Mouse (Mus musculus): ENCODE measurements at regions not wholly inside any gene's neighbourhood (a gene's known extent, or its start where the extent isn't known, plus 50 kb on each side); places are given as distances from the start of the nearest gene placed in this dataset.
"Not testable (repeated sequence)": the region's sequence is repeated elsewhere in the genome, so short reads cannot be mapped to it uniquely, and the experiment has no call there.

GRCm38 (mm10) chr1:128535537-128536150 is 56.4 kb downstream of the Cxcr4 start:
- no peak for DNase-seq (ENCODE audit: low spot score in 2 of 2)

GRCm38 (mm10) chr1:128532632-128533031 is 59.5 kb downstream of the Cxcr4 start:
- peak in 1 of 2 experiments; percentile 10 for DNase-seq (ENCODE audit: low spot score in 2 of 2)

- no peak for DNase-seq (ENCODE audit: low spot score in 2 of 2)
These were observed 62.1 kb downstream of the Cxcr4 start for GRCm38 (mm10) chr1:128529808-128530545.

- no peak for DNase-seq (ENCODE audit: low spot score in 2 of 2)
These were observed 72.9 kb downstream of the Cxcr4 start for GRCm38 (mm10) chr1:128519234-128519633.

GRCm38 (mm10) chr1:128518514-128518913 is 73.6 kb downstream of the Cxcr4 start:
- no peak for DNase-seq (ENCODE audit: low spot score in 2 of 2)

- no peak for DNase-seq (ENCODE audit: low spot score in 2 of 2)
These were observed 74.7 kb downstream of the Cxcr4 start for GRCm38 (mm10) chr1:128517351-128517750.

GRCm38 (mm10) chr1:128514327-128514726 is 77.8 kb downstream of the Cxcr4 start:
- no peak for DNase-seq (ENCODE audit: low spot score in 2 of 2)

- DNase-seq (ENCODE audit: low spot score in 2 of 2), result no peak
These were observed 78.2 kb downstream of the Cxcr4 start for GRCm38 (mm10) chr1:128513911-128514310.

- DNase-seq (ENCODE audit: low spot score in 2 of 2), result no peak
These were observed 78.9 kb downstream of the Cxcr4 start for GRCm38 (mm10) chr1:128513153-128513552.

- no peak for DNase-seq (ENCODE audit: low spot score in 2 of 2)
These were observed 83.2 kb downstream of the Cxcr4 start for GRCm38 (mm10) chr1:128508816-128509461.

GRCm38 (mm10) chr1:128506551-128507313 is 85.4 kb downstream of the Cxcr4 start:
- no peak for DNase-seq (ENCODE audit: low spot score in 2 of 2)

- no peak for DNase-seq (ENCODE audit: low spot score in 2 of 2)
These were observed 87.2 kb upstream of the Dars start for GRCm38 (mm10) chr1:128504371-128504770.

GRCm38 (mm10) chr1:128498042-128498772 is 81.0 kb upstream of the Dars start:
- no peak for DNase-seq (ENCODE audit: low spot score in 2 of 2)

GRCm38 (mm10) chr1:128492251-128492650 is 75.1 kb upstream of the Dars start:
- no peak for DNase-seq (ENCODE audit: low spot score in 2 of 2)

- DNase-seq (ENCODE audit: low spot score in 2 of 2), result not testable (repeated sequence)
These were observed 70.0 kb upstream of the Dars start for GRCm38 (mm10) chr1:128487181-128487580.

- no peak for DNase-seq (ENCODE audit: low spot score in 2 of 2)
These were observed 61.2 kb upstream of the Dars start for GRCm38 (mm10) chr1:128478376-128478775.

GRCm38 (mm10) chr1:128477653-128478052 is 60.5 kb upstream of the Dars start:
- no peak for DNase-seq (ENCODE audit: low spot score in 2 of 2)

GRCm38 (mm10) chr1:128472713-128473230 is 55.6 kb upstream of the Dars start:
- DNase-seq (ENCODE audit: low spot score in 2 of 2), result no peak

- peak; percentile 71 to 76 for DNase-seq (ENCODE audit: low spot score in 2 of 2)
These were observed 55.0 kb upstream of the Dars start for GRCm38 (mm10) chr1:128472022-128472712.

- DNase-seq (ENCODE audit: low spot score in 2 of 2), result peak; percentile 26 to 50
These were observed 53.6 kb upstream of the Dars start for GRCm38 (mm10) chr1:128470786-128471185.
